Mouse (Mus musculus) C2C12 (cell line): ENCODE data around the gene Sp7.

Experiments used
- CEBPB ChIP-seq: IDR thresholded peaks from one replicate; pipeline ENCODE4 v1.6.1; 2011; ENCODE audit warnings: low read depth, mild to moderate bottlenecking, control low read depth, moderate library complexity
- CTCF ChIP-seq: IDR thresholded peaks from one replicate; pipeline ENCODE4 v1.5.1; 2011; ENCODE audit not compliant: control insufficient read depth, insufficient read depth, insufficient read length
- FOSL1 ChIP-seq: IDR thresholded peaks from one replicate; pipeline ENCODE4 v1.8.0; 2011; ENCODE audit warnings: mild to moderate bottlenecking, low read length; ENCODE audit not compliant: poor library complexity, insufficient read depth, severe bottlenecking

DNA sequence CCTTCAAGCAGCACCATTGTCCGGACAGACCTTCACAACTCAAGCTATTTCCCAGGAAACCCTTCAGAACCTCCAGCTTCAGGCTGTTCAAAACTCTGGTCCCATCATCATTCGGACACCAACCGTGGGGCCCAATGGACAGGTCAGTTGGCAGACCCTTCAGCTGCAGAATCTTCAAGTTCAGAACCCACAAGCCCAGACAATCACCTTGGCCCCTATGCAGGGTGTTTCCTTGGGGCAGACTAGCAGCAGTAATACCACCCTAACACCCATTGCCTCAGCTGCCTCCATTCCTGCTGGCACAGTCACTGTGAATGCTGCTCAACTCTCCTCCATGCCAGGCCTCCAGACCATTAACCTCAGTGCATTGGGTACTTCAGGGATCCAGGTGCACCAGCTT lies 42.3 kb upstream of the Sp7 start:
- no peak for TF ChIP-seq CTCF
- TF ChIP-seq FOSL1: no peak
- no peak for TF ChIP-seq CEBPB
